Mouse (Mus musculus) spleen, adult 2 months (tissue): ENCODE measurements around the gene Ppp1r11.

Source experiments
- CTCF ChIP-seq: fragments of 200-500 bp; IDR thresholded peaks from 2 replicates; pipeline ENCODE4 v1.5.1; 2011; ENCODE audit warnings: mild to moderate bottlenecking, inconsistent platforms; ENCODE audit not compliant: insufficient read depth, insufficient read length, insufficient replicate concordance; ENCODE audit errors: extremely low read depth
- POLR2A ChIP-seq: fragments of 200-500 bp; IDR thresholded peaks from 2 replicates; pipeline ENCODE4 v1.6.1; 2011; ENCODE audit warnings: low read depth, low read length, inconsistent platforms

GRCm38 (mm10) chr17:36899376-36899775, 52.2 kb downstream of the Ppp1r11 start:
- TF ChIP-seq CTCF (no peak), POLR2A (no peak)
